Mouse (Mus musculus): ENCODE measurements around the gene Pus3.

DNA sequence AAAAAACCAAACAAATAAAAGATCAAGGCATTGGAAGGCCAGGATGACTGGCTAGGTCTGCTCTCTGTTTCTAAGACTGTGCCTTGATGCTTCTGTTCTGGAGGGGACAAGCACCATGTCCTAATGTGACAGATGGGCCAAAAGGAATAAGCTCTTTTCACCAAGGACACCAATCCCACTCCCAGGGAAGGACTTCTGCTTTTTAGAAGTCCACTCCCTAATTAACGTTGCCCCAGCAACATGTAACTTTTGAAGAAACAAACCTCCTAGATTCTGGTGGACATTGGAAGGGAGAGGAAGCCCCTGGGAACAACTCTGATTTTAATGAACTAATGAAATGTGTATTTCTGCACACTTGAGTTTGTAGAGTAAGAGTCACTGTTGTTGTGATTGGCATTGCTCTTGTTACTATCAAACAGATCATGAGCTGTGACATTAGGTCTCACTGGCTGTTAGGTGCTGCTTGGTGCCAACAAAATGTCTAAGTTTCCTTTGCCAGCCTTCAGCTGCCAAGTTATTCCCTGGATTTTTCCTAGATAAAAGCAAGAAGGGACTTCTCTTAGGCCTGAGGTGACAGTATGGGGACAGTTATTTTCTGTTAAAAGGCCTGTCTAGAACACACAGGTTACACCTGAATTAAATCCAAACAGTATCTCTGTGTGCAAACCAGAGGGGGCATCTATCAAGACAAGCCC is 35.4 kb upstream of the Pus3 start:
- TF ChIP-seq CTCF (IDR thresholded peaks at IDR 0.05; ENCODE audit: insufficient read depth, low read depth, low read length), result no peak
- no peak for TF ChIP-seq POLR2A (IDR thresholded peaks at IDR 0.05; ENCODE audit: insufficient read depth, low read depth, low read length)
